Mouse (Mus musculus): Measurements from ENCODE around the gene Marveld2.

DNA sequence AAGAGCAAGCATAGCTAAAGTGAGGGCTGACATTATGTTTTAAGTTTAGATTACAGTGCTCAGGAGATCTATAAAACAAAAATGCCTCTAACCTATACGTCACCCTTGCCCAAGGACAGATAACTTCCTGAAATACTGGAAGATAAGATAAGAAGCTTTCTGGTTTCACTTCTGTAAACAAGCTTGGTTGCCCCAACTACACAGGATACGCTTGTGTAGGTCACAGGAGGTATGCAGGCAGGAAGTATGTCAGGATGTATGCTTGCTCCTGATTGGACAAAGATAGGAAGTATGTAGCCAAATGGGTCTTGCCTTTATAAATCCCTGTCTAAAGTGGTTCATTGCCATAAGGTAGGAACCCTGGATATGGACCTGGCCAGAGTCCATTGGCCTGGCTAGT is 40.8 kb downstream of the Marveld2 start:
- TF ChIP-seq CTCF (IDR thresholded peaks at IDR 0.05; ENCODE audit: control insufficient read depth, insufficient read depth, insufficient read length) (no peak), CEBPB (IDR thresholded peaks at IDR 0.05; ENCODE audit: low read depth) (no peak), MYOG (IDR thresholded peaks at IDR 0.05; ENCODE audit: control insufficient read depth, extremely low read depth, insufficient read length) (no peak), MAX (IDR thresholded peaks at IDR 0.05) (no peak), USF1 (IDR thresholded peaks at IDR 0.05; ENCODE audit: low read depth) (no peak), FOSL1 (IDR thresholded peaks at IDR 0.05; ENCODE audit: insufficient read depth, low read length, poor library complexity, severe bottlenecking) (no peak)
